Mouse (Mus musculus): ENCODE measurements around the gene Trappc3.

Gene Trappc3

GRCm38 (mm10) chr4:126248261-126248868, 13.8 kb upstream of the Trappc3 start:
- in situ Hi-C loops (cut with MboI; ENCODE audit: unreplicated experiment in 2 of 2) = no loop called here

- in situ Hi-C loops (cut with MboI; ENCODE audit: unreplicated experiment in 2 of 2) = loop anchor here in 1 of 2 experiments (25.0 kb wide), 1 partner anchor 163 kb away; the partner anchor contains the start of gene Lsm10
These were observed 11.5 kb upstream of the Trappc3 start for GRCm38 (mm10) chr4:126250659-126251058.

- in situ Hi-C loops (cut with MboI; ENCODE audit: unreplicated experiment in 2 of 2) = loop anchor here in 1 of 2 experiments (25.0 kb wide), 1 partner anchor 164 kb away; the partner anchor contains the start of gene Lsm10
These were observed 10.4 kb upstream of the Trappc3 start for GRCm38 (mm10) chr4:126251655-126252254.

DNA sequence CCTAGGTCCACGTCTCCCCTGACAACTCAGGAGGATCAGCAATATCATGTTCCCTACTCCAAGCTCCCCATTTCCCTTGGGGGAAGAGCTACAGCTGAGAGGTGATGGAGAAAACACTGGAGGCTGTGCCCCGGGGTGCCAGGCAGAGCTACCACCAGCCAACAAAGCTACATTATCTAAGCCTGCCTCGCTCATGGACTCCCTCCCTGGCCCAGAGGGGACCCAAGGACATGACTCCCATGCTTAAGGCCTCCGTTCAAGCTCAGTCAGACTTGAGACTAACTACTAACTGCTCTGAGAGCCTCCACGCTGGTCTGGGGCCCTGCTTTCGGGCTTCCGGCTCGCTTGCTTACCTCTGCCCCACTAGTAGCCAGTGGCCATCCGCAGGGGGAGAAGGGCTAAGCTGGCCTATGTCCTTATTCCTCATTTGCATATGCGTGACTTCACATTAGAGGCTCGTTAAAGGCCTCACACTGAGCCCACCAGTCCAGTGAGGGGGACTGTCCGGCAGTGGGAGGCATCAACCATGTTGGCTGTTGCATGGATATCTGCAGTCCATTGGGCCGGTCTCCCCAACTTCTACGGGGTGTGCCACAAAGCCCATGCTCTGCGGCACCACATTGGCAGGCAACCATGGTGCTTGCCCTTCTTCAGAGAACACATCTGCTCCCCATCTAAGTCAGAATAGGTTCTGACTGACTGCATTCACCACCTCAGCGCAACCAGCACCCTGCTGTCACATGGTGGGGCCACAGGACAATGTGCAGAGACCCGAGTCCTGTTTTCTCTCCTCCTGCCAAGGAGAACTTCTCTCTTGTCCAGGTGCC, 9.5 kb upstream of the Trappc3 start:
- in situ Hi-C loops (cut with MboI; ENCODE audit: unreplicated experiment in 2 of 2) = loop anchor here in 1 of 2 experiments (25.0 kb wide), 1 partner anchor 165 kb away; the partner anchor contains the start of gene Lsm10

DNA sequence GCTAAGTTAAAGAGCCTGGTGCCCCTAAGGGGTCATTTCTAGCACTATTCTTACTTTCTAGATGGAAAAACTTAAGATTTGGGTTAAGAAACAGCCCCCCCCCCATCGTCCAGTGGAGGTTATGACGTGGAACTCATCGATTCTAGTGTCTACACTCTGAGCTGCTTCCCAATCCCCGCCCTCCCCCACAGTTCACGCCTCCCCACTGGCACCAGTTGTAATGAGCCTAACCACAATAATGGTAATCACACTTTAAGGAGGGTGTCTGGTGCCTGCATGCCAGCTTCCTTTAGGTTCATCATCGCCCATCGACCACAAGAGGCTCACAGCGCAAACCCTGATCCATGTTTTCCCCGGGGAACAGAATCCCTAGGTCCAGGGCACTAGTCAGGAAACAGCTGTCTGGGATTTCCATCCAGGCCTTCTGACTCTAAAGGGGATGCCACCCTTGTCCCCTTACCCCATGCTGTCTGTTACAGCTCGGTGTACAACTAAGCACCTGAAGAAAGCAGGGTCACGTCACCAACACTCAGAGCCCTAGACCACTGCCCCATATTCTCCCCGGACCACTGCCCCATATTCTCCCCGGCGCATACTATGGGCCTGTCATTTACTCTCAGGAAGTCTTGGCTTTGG, 8.4 kb upstream of the Trappc3 start:
- in situ Hi-C loops (cut with MboI; ENCODE audit: unreplicated experiment in 2 of 2) = loop anchor here in 1 of 2 experiments (25.0 kb wide), 1 partner anchor 166 kb away; the partner anchor contains the start of gene Lsm10

DNA sequence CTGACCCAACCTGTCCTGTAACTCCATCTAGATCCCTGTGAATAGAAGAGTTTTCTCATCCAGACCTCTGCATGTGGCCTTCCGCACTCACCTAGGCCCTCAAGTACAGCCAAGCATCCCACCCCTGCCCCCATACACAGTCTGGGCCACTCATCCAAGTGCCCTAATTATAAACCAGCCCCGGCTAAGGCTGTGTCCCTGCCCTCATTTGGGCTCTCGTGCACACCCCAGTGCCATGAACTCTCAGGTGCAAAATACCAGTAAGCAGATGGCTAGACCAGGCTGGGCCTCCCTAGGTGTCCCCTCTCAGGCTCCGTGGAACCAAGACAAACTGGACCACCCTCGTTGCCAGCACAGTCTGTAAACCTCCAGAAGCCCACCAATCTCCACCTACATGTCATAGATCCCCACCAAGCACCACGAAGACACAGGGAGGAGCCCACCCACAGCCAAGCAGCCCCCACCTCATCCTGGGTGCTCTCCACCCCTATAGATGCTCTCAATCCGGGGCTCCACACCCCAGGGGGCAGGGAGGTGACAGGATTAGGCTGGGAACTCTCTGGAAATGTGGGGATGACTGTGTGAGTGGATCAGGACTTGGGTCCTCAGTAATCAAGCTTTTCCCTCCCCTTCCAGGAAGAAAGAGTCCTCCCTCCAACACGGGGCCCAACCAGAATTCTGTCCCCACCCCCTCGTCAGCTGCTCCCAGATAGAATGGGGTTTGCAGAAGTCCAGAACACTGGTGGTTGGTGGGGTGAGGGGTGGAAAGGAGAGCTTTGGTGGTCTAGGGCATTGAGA, 7.6 kb upstream of the Trappc3 start:
- in situ Hi-C loops (cut with MboI; ENCODE audit: unreplicated experiment in 2 of 2) = loop anchor here in 1 of 2 experiments (5.0 to 25.0 kb wide), 2 partner anchors 67 to 167 kb away; partner anchors contain the start of gene Lsm10

GRCm38 (mm10) chr4:126255113-126256001, 6.8 kb upstream of the Trappc3 start:
- in situ Hi-C loops (cut with MboI; ENCODE audit: unreplicated experiment in 2 of 2) = loop anchor here in 1 of 2 experiments (5.0 to 25.0 kb wide), 2 partner anchors 68 to 168 kb away; partner anchors contain the start of gene Lsm10

- in situ Hi-C loops (cut with MboI; ENCODE audit: unreplicated experiment in 2 of 2) = loop anchor here in 1 of 2 experiments (5.0 to 25.0 kb wide), 2 partner anchors 69 to 169 kb away; partner anchors contain the start of gene Lsm10
These were observed 5.9 kb upstream of the Trappc3 start, which contains the start of gene Map7d1 for GRCm38 (mm10) chr4:126256131-126256791. TSS of gene Map7d1 (minus strand) at chr4:126256343.

DNA sequence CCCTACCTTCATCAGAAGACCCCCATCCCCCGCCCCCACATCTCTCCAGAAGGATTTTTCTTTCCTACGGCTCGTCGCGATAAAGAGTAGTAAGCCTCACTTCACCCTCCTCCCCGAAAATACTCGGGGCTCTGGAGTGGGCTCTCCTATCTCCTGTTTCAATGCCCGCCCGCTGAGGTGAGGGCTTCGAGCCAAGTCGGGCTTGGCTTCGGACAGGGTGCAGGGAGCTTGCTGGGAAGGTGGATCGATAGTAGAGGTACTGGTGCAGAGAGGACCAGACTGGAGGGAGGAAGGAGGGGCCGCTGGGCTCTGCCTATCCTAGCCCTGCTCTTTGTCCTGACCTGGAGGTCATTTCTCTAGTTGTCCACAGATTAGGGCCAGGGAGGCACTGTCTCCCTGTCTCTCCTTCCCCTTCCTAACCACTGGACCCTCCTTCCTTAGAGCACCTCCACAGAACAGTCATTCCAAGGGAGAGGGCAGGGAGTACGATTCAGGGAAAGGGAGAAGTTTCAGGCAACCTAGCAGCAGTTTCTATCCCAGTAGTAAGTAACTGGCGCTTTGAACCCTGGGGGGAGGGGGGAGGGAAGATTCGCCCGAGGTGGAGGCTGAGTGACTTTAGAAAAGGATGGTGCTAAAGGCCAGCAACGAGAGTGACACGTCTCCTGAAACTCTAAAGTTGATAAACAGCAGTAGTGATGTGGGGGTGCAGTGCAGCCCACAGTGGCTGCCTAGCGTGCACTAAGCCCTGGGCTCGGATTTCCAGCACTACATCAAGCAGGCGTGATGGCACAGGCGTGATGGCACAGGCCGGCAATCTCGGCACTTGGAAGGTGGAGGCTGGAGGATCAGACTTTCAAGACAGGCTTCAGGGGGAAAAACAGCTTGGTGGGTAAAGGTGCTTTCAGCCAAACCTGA, 4.9 kb upstream of the Trappc3 start:
- in situ Hi-C loops (cut with MboI; ENCODE audit: unreplicated experiment in 2 of 2) = loop anchor here in 1 of 2 experiments (5.0 to 25.0 kb wide), 2 partner anchors 70 to 170 kb away; partner anchors contain the start of gene Lsm10

GRCm38 (mm10) chr4:126259063-126259462, 3.1 kb upstream of the Trappc3 start:
- in situ Hi-C loops (cut with MboI; ENCODE audit: unreplicated experiment in 2 of 2) = loop anchor here in 1 of 2 experiments (5.0 to 25.0 kb wide), 2 partner anchors 72 to 172 kb away; partner anchors contain the start of gene Lsm10

- in situ Hi-C loops (cut with MboI; ENCODE audit: unreplicated experiment in 2 of 2) = loop anchor here (5.0 to 25.0 kb wide), 5 partner anchors 32 to 172 kb away; partner anchors contain the start of gene Lsm10 (in 1 of the 2)
These were observed 2.5 kb upstream of the Trappc3 start for GRCm38 (mm10) chr4:126259523-126260160.

GRCm38 (mm10) chr4:126260520-126261201, 1.5 kb upstream of the Trappc3 start:
- in situ Hi-C loops (cut with MboI; ENCODE audit: unreplicated experiment in 2 of 2) = loop anchor here (5.0 to 25.0 kb wide), 4 partner anchors 33 to 173 kb away; partner anchors contain the start of gene Lsm10 (in 1 of the 2)

GRCm38 (mm10) chr4:126261266-126261665, 859 bp upstream of the Trappc3 start:
- in situ Hi-C loops (cut with MboI; ENCODE audit: unreplicated experiment in 2 of 2) = loop anchor here (5.0 to 25.0 kb wide), 4 partner anchors 34 to 174 kb away; partner anchors contain the start of gene Lsm10 (in 1 of the 2)

DNA sequence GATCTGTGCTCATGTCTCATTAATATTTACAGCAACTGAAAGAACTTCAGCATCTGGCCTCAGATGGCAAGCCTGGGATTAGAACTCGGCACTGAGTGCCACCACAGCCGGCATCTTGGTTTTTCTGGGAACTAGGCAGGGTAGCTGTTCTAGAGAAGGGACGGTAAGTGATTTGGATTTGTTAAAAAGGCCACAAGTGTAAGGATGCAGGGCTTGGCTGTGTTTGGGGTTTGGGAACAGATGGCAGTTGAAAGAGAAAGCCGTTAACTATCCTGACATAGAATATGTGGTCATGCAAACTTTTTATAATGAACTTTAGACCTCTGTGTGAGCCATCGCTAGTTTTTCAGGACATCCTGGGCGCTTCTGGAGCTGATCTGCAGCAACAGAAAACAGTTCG, 450 bp upstream of the Trappc3 start:
- in situ Hi-C loops (cut with MboI; ENCODE audit: unreplicated experiment in 2 of 2) = loop anchor here (5.0 to 25.0 kb wide), 4 partner anchors 34 to 174 kb away; partner anchors contain the start of gene Lsm10 (in 1 of the 2)

GRCm38 (mm10) chr4:126269292-126269691, 7.2 kb downstream of the Trappc3 start:
- in situ Hi-C loops (cut with MboI; ENCODE audit: unreplicated experiment in 2 of 2) = loop anchor here in 1 of 2 experiments (25.0 kb wide), 1 partner anchor 182 kb away; the partner anchor contains the start of gene Lsm10
